Mouse (Mus musculus): ENCODE data around the gene Olfr1157.

The Olfr1157 gene

GRCm38 (mm10) chr2:87968199-87968598, at the start of gene Olfr1157:
TSS of gene Olfr1157 (minus strand) at chr2:87968299.
- DNase-seq: no peak

DNA sequence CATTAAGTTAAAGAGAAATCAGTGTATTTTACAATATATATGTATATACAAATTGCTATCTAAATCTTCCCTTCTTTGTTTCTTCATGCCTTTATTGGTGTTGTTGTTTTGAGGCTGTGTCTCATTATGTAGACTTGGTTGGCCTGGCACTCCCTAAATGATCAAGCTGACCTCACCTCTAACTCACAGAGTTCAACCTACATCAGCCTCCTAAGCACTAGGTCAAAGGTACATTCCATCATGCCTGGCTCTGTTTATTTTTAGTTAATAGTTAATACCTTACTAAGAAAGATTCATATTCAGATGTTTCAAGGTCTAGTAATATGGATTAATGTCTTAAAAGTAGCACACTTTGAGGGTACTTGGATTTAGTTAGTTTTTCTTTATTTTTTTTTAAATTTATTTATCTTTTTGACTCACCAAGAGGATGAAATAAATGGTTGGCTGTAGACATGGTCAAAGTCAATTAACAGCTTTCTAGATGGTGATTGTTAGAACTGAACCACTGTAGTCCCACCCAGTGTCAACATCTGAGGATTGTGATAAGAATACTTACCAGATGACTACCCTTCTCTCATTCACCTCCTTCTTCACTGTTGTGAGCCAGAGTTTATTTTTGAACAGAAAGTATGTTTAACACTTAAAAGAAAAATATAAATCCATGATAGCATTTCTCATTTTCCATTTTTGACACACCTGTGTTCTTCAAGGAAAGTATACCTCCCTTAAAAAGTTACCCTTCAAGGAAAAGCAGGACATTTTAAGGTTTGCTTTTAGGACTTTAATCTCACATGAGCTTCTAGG, 39.6 kb upstream of the Olfr1157 start, which contains the start of gene Olfr1160:
TSS of gene Olfr1160 (minus strand) at position 754 of the 804 bp plus-strand sequence.
- DNase-seq: no peak

DNA sequence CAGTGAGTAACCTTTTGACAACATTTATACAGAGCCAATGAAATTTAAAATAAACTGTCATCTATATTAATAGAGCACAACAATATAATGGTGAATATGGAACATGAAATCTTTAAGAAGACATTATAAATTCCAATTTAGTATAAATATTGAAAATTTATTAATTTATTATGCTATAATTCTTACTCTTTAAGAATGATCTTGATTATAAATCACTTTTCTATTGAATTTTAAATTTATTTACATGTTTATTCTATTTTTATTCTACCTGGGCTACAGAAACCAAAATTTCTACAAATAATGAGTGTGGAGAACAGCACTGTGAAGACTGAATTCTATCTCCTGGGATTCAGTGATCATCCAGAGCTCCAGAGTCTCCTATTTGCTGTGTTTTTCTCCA, 21.7 kb upstream of the Olfr1157 start, which contains the start of gene Olfr1158:
TSS of gene Olfr1158 (plus strand) at position 301 of the 400 bp plus-strand sequence.
- no peak for DNase-seq

DNA sequence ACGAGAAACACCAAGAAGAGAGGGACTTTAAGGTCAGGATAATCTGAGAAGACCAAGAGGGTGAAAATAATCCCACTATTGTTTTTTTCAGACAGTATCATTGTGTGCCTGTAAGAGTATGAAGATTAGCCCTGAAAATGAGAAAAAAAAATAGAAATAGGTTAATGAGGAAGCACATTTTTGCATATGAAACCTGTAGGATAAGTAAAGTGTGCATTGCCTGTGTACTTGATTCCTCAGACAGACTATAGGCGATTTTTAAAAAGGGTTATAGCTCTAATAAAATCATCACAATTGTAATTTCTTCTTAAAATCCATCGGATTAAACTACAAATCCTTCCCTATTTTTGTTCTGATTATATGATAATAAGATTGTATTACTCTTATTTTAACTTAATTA, 6.5 kb upstream of the Olfr1157 start, which contains the start of gene Olfr74:
TSS of gene Olfr74 (minus strand) at position 101 of the 400 bp plus-strand sequence.
- DNase-seq: no peak

DNA sequence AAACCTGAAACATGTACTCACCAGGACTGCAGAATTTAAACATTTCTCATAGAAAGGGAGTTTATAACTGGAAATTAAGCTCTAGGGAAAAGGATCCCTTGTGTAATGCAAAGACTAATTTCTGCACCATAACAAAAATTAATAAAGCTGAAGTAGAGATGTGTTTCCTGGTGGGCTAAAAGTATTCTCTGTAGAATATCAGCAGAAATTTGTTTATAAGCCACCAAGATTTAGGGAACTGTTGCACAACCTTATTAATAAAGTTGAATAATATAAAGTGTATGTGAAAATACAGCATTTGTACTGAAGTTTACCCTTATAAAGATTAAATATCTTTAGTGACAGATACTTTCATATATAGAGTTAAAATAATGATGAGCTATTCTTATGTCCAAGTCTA, 15.1 kb downstream of the Olfr1157 start, which contains the start of gene Olfr1156:
TSS of gene Olfr1156 (minus strand) at position 101 of the 400 bp plus-strand sequence.
- DNase-seq: no peak

- DNase-seq: no peak
Observed at GRCm38 (mm10) chr2:87945037-87945436, 23.1 kb downstream of the Olfr1157 start, which contains the start of gene Olfr1155. TSS of gene Olfr1155 (minus strand) at chr2:87945137.

Measured in thymus, postnatal 4 days (tissue).